Mouse (Mus musculus) layer of hippocampus, adult 6 months (tissue): Measurements from ENCODE around the gene Olfr1226. TPM values are rescaled to one million over a fixed set of nuclear protein-coding genes. Genes with fewer than 3 reads are reported as not detected.

ENCODE experiments used
- long read RNA-seq, 2 experiments: library from polyadenylated mRNA; unstranded; transcript quantifications; one replicate each; pipeline ENCODE4 v2.0.0; 2019 to 2020
- polyA plus RNA-seq: library from polyadenylated mRNA; unstranded; fragments of <200 nt; fragmentation: Nextera tagmentation; gene quantifications from 2 replicates; pipeline ENCODE4 v1.2.3, GENCODE M21; 2021

Gene Olfr1226
- polyA plus RNA-seq: not detected in 2 replicates
- long read RNA-seq, experiment 1: 0 reads
- long read RNA-seq, experiment 2: 0 reads

GRCm38 (mm10) chr2:89199948-89200347 lies at the start of gene Olfr1226:
Gene Olfr1226 (minus strand): TSS chr2:89200048.

DNA sequence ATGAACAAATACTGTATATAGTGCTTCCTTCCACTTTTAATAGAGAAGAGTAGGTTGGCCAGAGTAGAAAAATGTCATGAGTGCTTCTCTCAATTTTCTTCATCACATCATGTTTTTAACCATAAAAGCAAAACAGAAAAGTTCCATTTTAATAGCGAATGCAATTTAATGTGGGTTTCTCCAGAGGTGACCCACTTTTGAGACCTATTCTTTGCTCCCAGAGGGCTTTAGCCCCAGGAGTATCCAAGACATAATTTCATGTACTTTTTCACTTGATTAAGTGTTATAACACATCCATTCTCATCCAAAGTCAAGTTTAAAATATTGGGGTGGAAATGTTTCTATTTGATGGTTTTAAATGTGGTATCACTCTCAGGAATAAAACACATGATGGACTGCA lies 25.3 kb downstream of the Olfr1226 start, which contains the start of gene Olfr1225:
Gene Olfr1225, minus strand, starts transcription at position 101 of the 400 bp plus-strand sequence.

GRCm38 (mm10) chr2:89163991-89164390 lies 35.9 kb downstream of the Olfr1226 start, which contains the start of gene Olfr1224-ps1:
Gene Olfr1224-ps1 (minus strand): TSS chr2:89164091.

GRCm38 (mm10) chr2:89151460-89151859 lies 48.4 kb downstream of the Olfr1226 start, which contains the start of gene Olfr1223:
Gene Olfr1223 (minus strand): TSS chr2:89151560.

Other genes with a start within 250 kb of the Olfr1226 start
- not detected in 2 replicates for gene Olfr1212, start 246.1 kb downstream of the Olfr1226 start, polyA plus RNA-seq
- not detected in 2 replicates for gene Gm13762, start 219.8 kb downstream of the Olfr1226 start, polyA plus RNA-seq
- not detected in 2 replicates for gene Olfr1214, start 207.4 kb downstream of the Olfr1226 start, polyA plus RNA-seq
- gene Olfr1215, start 193.1 kb downstream of the Olfr1226 start, polyA plus RNA-seq: not detected in 2 replicates
- gene Olfr1216, start 181.7 kb downstream of the Olfr1226 start, polyA plus RNA-seq: not detected in 2 replicates
- gene Olfr1217, start 168.0 kb downstream of the Olfr1226 start, polyA plus RNA-seq: not detected in 2 replicates
- gene Olfr1218, start 138.9 kb downstream of the Olfr1226 start, polyA plus RNA-seq: not detected in 2 replicates
- gene Olfr1219, start 116.5 kb downstream of the Olfr1226 start, polyA plus RNA-seq: not detected in 2 replicates
- gene Olfr1220, start 93.2 kb downstream of the Olfr1226 start, polyA plus RNA-seq: not detected in 2 replicates
- not detected in 2 replicates for gene Olfr1221, start 82.8 kb downstream of the Olfr1226 start, polyA plus RNA-seq
- gene Olfr1222, start 67.0 kb downstream of the Olfr1226 start, polyA plus RNA-seq: not detected in 2 replicates
- not detected in 2 replicates for gene Olfr1223, start 48.5 kb downstream of the Olfr1226 start, polyA plus RNA-seq
- gene Olfr1224-ps1, start 36.0 kb downstream of the Olfr1226 start, polyA plus RNA-seq: not detected in 2 replicates
- not detected in 2 replicates for gene Olfr1225, start 25.4 kb downstream of the Olfr1226 start, polyA plus RNA-seq
- not detected in 2 replicates for gene Olfr1228, start 54.0 kb upstream of the Olfr1226 start, polyA plus RNA-seq
- gene Olfr1229, start 88.0 kb upstream of the Olfr1226 start, polyA plus RNA-seq: not detected in 2 replicates
- gene Olfr1230, start 97.2 kb upstream of the Olfr1226 start, polyA plus RNA-seq: not detected in 2 replicates
- not detected in 2 replicates for gene Olfr1231, start 107.0 kb upstream of the Olfr1226 start, polyA plus RNA-seq
- gene Olfr1232, start 129.6 kb upstream of the Olfr1226 start, polyA plus RNA-seq: not detected in 2 replicates
- gene Olfr1233, start 142.3 kb upstream of the Olfr1226 start, polyA plus RNA-seq: not detected in 2 replicates
- gene Olfr1234, start 164.8 kb upstream of the Olfr1226 start, polyA plus RNA-seq: not detected in 2 replicates
- gene Olfr1238, start 209.6 kb upstream of the Olfr1226 start, polyA plus RNA-seq: not detected in 2 replicates
- gene Olfr1239, start 220.4 kb upstream of the Olfr1226 start, polyA plus RNA-seq: not detected in 2 replicates
- gene Olfr1240, start 243.0 kb upstream of the Olfr1226 start, polyA plus RNA-seq: not detected in 2 replicates